Mouse (Mus musculus) midbrain, embryonic 13.5 days (tissue): Measurements from ENCODE around the gene Gm9844. TPM values are rescaled to one million over a fixed set of nuclear protein-coding genes. Genes with fewer than 3 reads are reported as not detected.

Source experiments
- ATAC-seq: fragments of 200-750 bp; cut with Nextera tagmentation; 2 replicates; pipeline ENCODE4 v1.8.0; 2017; ENCODE audit warnings: mild to moderate bottlenecking, moderate TSS enrichment, moderate library complexity
- H3K27ac ChIP-seq: fragments of 300-500 bp; sonication (generic); 2 replicates; pipeline ENCODE4 v1.5.1; 2015; ENCODE audit warnings: inconsistent platforms, mild to moderate bottlenecking, moderate library complexity
- H3K27me3 ChIP-seq: fragments of 300-500 bp; sonication (generic); 2 replicates; pipeline ENCODE4 v1.6.1; 2015; ENCODE audit warnings: mild to moderate bottlenecking, inconsistent platforms
- H3K36me3 ChIP-seq: fragments of 300-500 bp; sonication (generic); 2 replicates; pipeline ENCODE4 v1.6.1; 2015; ENCODE audit warnings: mild to moderate bottlenecking, inconsistent platforms
- H3K4me1 ChIP-seq: fragments of 300-500 bp; sonication (generic); replicated peaks from 2 replicates; pipeline ENCODE4 v1.6.1; 2015; ENCODE audit warnings: inconsistent platforms
- H3K4me2 ChIP-seq: fragments of 300-500 bp; sonication (generic); replicated peaks from 2 replicates; pipeline ENCODE4 v1.6.1; 2015; ENCODE audit warnings: moderate library complexity, mild to moderate bottlenecking, inconsistent platforms
- H3K4me3 ChIP-seq: fragments of 300-500 bp; sonication (generic); replicated peaks from 2 replicates; pipeline ENCODE4 v1.5.1; 2015; ENCODE audit warnings: mild to moderate bottlenecking, inconsistent platforms
- H3K9ac ChIP-seq: fragments of 300-500 bp; sonication (generic); replicated peaks from 2 replicates; pipeline ENCODE4 v1.6.1; 2015; ENCODE audit warnings: mild to moderate bottlenecking, inconsistent platforms
- H3K9me3 ChIP-seq: fragments of 300-500 bp; sonication (generic); 2 replicates; pipeline ENCODE4 v1.6.1; 2016; ENCODE audit warnings: mild to moderate bottlenecking, inconsistent platforms
- WGBS: fragments of 180-500 bp; shearing (Covaris S2); methylation state at CpG from one replicate; pipeline ENCODE4 v1.1.7; 2015; 5-methylcytosine and 5-hydroxymethylcytosine counted together
- polyA plus RNA-seq: library from polyadenylated mRNA; unstranded; fragments of >200 nt; fragmentation: Nextera tagmentation; extraction: Ambion mirVana; gene quantifications from 2 replicates; pipeline ENCODE4 v1.2.1, GENCODE M21; 2015

Gm9844 gene
- polyA plus RNA-seq, 1 experiment from 2014 or later, result 28.4 TPM

GRCm38 (mm10) chr7:24850899-24851303 lies 11.1 kb upstream of the Gm9844 start:
- 43% methylated on average over 6 of the region's 6 CpGs for WGBS
- H3K36me3 ChIP-seq, result no peaks in the 10 kb centered on the region
- H3K27me3 ChIP-seq, result no peaks in the 10 kb centered on the region
- 0 out of 2 replicates have a peak, but pooled peaks cover 6% of the 10 kb centered on the region for H3K4me1 ChIP-seq
- H3K4me3 ChIP-seq, result no peak overlapping the region
- H3K9ac ChIP-seq, result no peak overlapping the region
- H3K9me3 ChIP-seq, result no peaks in the 10 kb centered on the region
- no peak overlapping the region for H3K4me2 ChIP-seq
- no peak for ATAC-seq
- H3K27ac ChIP-seq, result no peak overlapping the region

DNA sequence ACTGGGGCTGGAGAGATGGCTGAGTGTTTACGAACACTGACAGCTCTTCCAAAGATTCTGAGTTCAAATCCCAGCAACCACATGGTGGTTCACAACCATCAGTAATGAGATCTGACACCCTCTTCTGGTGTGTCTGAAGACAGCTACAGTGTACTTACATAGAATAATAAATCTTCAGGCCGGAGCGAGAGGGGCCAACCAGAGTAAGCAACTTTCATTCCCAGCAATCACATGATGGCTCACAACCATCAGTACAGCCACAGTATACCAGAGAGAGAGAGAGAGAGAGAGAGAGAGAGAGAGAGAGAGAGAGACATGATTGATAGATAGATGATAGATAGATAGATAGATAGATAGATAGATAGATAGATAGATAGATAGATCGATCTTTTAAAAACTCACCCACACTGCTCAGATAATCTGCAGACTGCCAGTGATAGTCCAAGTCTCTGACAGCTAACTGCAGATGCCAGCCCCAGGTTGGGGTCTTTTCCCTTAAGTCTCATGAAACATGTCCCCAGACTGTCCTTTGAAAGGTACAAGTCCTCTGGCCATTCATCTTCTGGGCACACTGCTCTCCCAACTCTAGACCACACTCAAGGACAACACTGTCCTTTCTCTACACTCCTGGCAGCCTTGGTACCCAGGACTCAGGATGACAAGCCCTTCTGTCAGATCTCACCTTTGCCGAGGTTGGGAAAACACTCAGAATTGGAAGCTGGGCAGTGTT lies 10.3 kb upstream of the Gm9844 start:
- Histone ChIP-seq H3K4me2 (no peak overlapping the region), H3K9me3 (no peaks in the 10 kb centered on the region), H3K4me1 (peaks cover 6% of the 10 kb centered on the region; the same call in 1 of the 2 replicates), H3K36me3 (no peaks in the 10 kb centered on the region), H3K27me3 (no peaks in the 10 kb centered on the region), H3K27ac (no peak overlapping the region), H3K4me3 (no peak overlapping the region), H3K9ac (no peak overlapping the region)
- 88% methylated on average over 5 of the region's 5 CpGs for WGBS
- ATAC-seq, result no peak

DNA sequence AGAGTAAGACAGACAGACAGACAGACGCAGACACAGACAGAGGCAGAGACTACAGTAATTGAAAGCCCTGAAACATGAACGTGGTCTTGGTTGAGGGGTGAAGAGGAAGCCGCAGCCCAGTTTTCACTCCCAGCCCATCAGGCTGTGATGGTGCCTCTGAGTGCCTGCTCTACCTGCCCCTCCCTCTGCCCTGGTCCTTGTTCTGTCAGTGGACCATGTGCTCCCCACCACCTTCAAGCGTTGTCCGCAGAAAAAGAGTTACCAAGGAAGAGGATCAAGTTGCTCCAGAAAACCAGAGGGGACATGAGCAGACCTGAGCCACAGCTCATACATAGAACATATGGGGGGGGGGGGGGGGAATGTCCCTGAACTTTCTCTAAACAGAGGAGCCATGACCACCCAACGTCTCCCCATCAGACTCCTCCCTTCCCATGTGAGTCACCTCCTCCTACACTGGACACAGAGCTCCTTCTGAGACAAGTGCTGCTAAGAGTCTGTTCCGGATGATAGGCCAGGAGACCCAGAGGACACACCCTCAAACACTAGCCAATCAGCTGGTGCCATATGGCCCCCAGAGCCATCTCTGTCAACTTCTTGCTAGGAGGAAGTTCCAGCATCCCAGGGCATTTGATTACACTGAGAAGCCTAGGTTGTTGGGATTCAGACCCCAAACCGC lies 9.3 kb upstream of the Gm9844 start:
- 82% methylated on average over 8 of the region's 8 CpGs for WGBS
- no peak overlapping the region for H3K27ac ChIP-seq
- no peak for ATAC-seq

GRCm38 (mm10) chr7:24853233-24853563 lies 8.8 kb upstream of the Gm9844 start:
- no peak for ATAC-seq
- Histone ChIP-seq H3K9ac (no peak overlapping the region), H3K4me3 (no peak overlapping the region), H3K4me2 (no peak overlapping the region), H3K27me3 (no peaks in the 10 kb centered on the region), H3K4me1 (peaks cover 6% of the 10 kb centered on the region; the same call in 1 of the 2 replicates), H3K9me3 (no peaks in the 10 kb centered on the region), H3K27ac (no peak overlapping the region), H3K36me3 (no peaks in the 10 kb centered on the region)

More for the DNA sequence above, 9.3 kb upstream of the Gm9844 start:
- no peak overlapping the region for H3K4me2 ChIP-seq
- H3K9me3 ChIP-seq, result no peaks in the 10 kb centered on the region
- no peaks in the 10 kb centered on the region for H3K27me3 ChIP-seq
- no peak overlapping the region for H3K9ac ChIP-seq
- peaks cover 6% of the 10 kb centered on the region; the same call in 1 of the 2 replicates for H3K4me1 ChIP-seq
- H3K36me3 ChIP-seq, result no peaks in the 10 kb centered on the region
- no peak overlapping the region for H3K4me3 ChIP-seq

- no peaks in the 10 kb centered on the region for H3K9me3 ChIP-seq
- no peak for ATAC-seq
- H3K27ac ChIP-seq, result no peak overlapping the region
- no peak overlapping the region for H3K4me2 ChIP-seq
- no peaks in the 10 kb centered on the region for H3K27me3 ChIP-seq
- H3K4me3 ChIP-seq, result no peak overlapping the region
- no peak overlapping the region for H3K9ac ChIP-seq
- WGBS, result 53% methylated on average over 7 of the region's 7 CpGs
- H3K36me3 ChIP-seq, result no peaks in the 10 kb centered on the region
- peaks cover 6% of the 10 kb centered on the region; the same call in 1 of the 2 replicates for H3K4me1 ChIP-seq
These were observed 8.3 kb upstream of the Gm9844 start for GRCm38 (mm10) chr7:24853695-24854094.

- Histone ChIP-seq H3K9ac (no peak overlapping the region), H3K27me3 (no peaks in the 10 kb centered on the region), H3K36me3 (no peaks in the 10 kb centered on the region), H3K4me1 (no peaks in the 10 kb centered on the region; the same call in 1 of the 2 replicates), H3K4me3 (no peak overlapping the region), H3K4me2 (no peak overlapping the region), H3K9me3 (no peaks in the 10 kb centered on the region), H3K27ac (no peak overlapping the region)
- 23% methylated on average over 6 of the region's 6 CpGs for WGBS
- no peak for ATAC-seq
These were observed 5.4 kb upstream of the Gm9844 start for GRCm38 (mm10) chr7:24856460-24857120.

GRCm38 (mm10) chr7:24859234-24859633 lies 2.8 kb upstream of the Gm9844 start:
- Histone ChIP-seq H3K4me1 (no peaks in the 10 kb centered on the region; the same call in 1 of the 2 replicates), H3K36me3 (no peaks in the 10 kb centered on the region), H3K27me3 (no peaks in the 10 kb centered on the region), H3K4me3 (no peak overlapping the region), H3K4me2 (no peak overlapping the region), H3K9ac (no peak overlapping the region), H3K9me3 (no peaks in the 10 kb centered on the region), H3K27ac (no peak overlapping the region)
- 78% methylated on average over 5 of the region's 5 CpGs for WGBS
- no peak for ATAC-seq

GRCm38 (mm10) chr7:24862853-24863252 lies 840 bp downstream of the Gm9844 start:
- H3K4me2 ChIP-seq, result no peak overlapping the region
- H3K9me3 ChIP-seq, result no peaks in the 10 kb centered on the region
- peaks cover 4% of the 10 kb centered on the region for H3K27me3 ChIP-seq
- no peaks in the 10 kb centered on the region for H3K36me3 ChIP-seq
- ATAC-seq, result no peak
- WGBS, result 92% methylated on average over 4 of the region's 4 CpGs
- H3K4me3 ChIP-seq, result no peak overlapping the region
- H3K4me1 ChIP-seq, result no peaks in the 10 kb centered on the region
- H3K9ac ChIP-seq, result no peak overlapping the region
- H3K27ac ChIP-seq, result no peak overlapping the region

- Histone ChIP-seq H3K9me3 (no peaks in the 10 kb centered on the region), H3K36me3 (no peaks in the 10 kb centered on the region), H3K27ac (no peak overlapping the region), H3K4me1 (no peaks in the 10 kb centered on the region), H3K9ac (no peak overlapping the region), H3K4me3 (no peak overlapping the region), H3K4me2 (no peak overlapping the region), H3K27me3 (peaks cover 4% of the 10 kb centered on the region)
- no peak for ATAC-seq
- 26% methylated on average over 6 of the region's 6 CpGs for WGBS
These were observed 2.1 kb downstream of the Gm9844 start for GRCm38 (mm10) chr7:24864156-24864555.

DNA sequence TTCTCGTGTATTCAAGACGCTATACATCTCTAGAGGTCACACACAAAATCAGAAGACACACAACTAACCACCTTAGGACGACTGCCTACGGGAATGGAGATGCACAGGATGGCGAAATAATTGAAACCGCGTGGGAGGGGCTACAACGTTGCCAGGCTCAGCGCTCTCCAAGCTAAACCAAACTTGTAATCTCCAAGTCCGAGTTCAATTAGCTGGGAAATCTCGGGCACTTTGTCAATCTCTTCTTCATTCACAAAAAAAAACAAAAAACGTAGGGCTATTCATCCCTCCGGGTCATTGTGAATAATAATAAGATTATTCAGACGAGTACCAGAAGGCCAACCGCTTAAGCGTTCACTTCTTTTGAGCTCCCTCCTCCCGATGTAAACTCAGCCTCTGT lies 7.1 kb downstream of the Gm9844 start:
- Histone ChIP-seq H3K9ac (no peak overlapping the region), H3K27ac (no peak overlapping the region), H3K36me3 (no peaks in the 10 kb centered on the region), H3K4me1 (no peaks in the 10 kb centered on the region), H3K4me3 (no peak overlapping the region), H3K4me2 (no peak overlapping the region), H3K9me3 (no peaks in the 10 kb centered on the region), H3K27me3 (peaks cover 8% of the 10 kb centered on the region)
- 31% methylated on average over 17 of the region's 17 CpGs for whole genome bisulfite sequencing
- ATAC-seq, result no peak

- no peaks in the 10 kb centered on the region for H3K9me3 ChIP-seq
- no peak within 1 kb of the TSS for H3K4me3 ChIP-seq
- H3K9ac ChIP-seq, result no peak within 1 kb of the TSS
- peak; percentile 50; the same call in 1 of the 2 replicates for ATAC-seq
- no peaks in the 10 kb centered on the region for H3K4me1 ChIP-seq
- H3K4me2 ChIP-seq, result no peak within 1 kb of the TSS
- H3K27me3 ChIP-seq, result peaks cover 8% of the 10 kb centered on the region
- H3K27ac ChIP-seq, result no peak within 1 kb of the TSS
- H3K36me3 ChIP-seq, result no peaks in the 10 kb centered on the region
- 50% methylated on average over 39 of the region's 41 CpGs for WGBS
These were observed 7.6 kb downstream of the Gm9844 start, which contains the start of the genes Lypd4 and Dmrtc2 for GRCm38 (mm10) chr7:24869532-24870165. Gene Lypd4 (minus strand): TSS chr7:24869941. Gene Dmrtc2 (plus strand): TSS chr7:24870057.

- H3K4me2 ChIP-seq, result no peak overlapping the region
- H3K9me3 ChIP-seq, result no peaks in the 10 kb centered on the region
- H3K27me3 ChIP-seq, result no peaks in the 10 kb centered on the region
- H3K27ac ChIP-seq, result no peak overlapping the region
- WGBS, result 83% methylated on average over 3 of the region's 3 CpGs
- no peak overlapping the region for H3K9ac ChIP-seq
- ATAC-seq, result no peak
- H3K36me3 ChIP-seq, result no peaks in the 10 kb centered on the region
- 0 out of 2 replicates have a peak, but pooled peaks cover 3% of the 10 kb centered on the region for H3K4me1 ChIP-seq
- H3K4me3 ChIP-seq, result no peak overlapping the region
These were observed 15.6 kb downstream of the Gm9844 start for GRCm38 (mm10) chr7:24877588-24877987.
